Mouse (Mus musculus) adrenal gland, adult (tissue): ENCODE measurements around the gene Rngtt.

Experiments
- DNase-seq, 2 experiments: peaks; one replicate each; pipeline ENCODE4 v3.0.0; 2022 to 2023; ENCODE audit warnings: low spot score in 1 of 2; ENCODE audit not compliant: inconsistent age in 2 of 2

Gene Rngtt

DNA sequence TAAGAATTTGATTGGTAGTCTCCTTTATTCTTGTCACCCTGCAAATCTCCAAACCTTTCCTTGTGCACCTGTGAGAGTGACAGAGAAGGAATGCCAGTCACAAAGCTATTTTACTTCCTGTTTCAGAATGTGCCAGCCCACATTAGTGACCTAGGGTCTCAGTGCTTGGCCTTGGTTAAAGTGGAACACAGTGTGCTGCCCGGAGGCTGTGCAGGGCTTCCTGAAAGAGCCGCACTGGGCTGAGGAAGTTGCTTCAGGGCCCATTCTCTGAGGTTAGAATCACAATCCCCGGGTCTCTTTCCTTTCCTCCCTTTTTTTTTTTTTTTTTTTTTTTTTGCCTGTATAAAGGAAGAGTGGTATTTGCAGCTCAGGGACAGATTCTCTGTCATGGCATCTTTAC is 203.3 kb downstream of the Rngtt start:
- peak in 1 of 2 experiments; percentile 56 for DNase-seq

DNA sequence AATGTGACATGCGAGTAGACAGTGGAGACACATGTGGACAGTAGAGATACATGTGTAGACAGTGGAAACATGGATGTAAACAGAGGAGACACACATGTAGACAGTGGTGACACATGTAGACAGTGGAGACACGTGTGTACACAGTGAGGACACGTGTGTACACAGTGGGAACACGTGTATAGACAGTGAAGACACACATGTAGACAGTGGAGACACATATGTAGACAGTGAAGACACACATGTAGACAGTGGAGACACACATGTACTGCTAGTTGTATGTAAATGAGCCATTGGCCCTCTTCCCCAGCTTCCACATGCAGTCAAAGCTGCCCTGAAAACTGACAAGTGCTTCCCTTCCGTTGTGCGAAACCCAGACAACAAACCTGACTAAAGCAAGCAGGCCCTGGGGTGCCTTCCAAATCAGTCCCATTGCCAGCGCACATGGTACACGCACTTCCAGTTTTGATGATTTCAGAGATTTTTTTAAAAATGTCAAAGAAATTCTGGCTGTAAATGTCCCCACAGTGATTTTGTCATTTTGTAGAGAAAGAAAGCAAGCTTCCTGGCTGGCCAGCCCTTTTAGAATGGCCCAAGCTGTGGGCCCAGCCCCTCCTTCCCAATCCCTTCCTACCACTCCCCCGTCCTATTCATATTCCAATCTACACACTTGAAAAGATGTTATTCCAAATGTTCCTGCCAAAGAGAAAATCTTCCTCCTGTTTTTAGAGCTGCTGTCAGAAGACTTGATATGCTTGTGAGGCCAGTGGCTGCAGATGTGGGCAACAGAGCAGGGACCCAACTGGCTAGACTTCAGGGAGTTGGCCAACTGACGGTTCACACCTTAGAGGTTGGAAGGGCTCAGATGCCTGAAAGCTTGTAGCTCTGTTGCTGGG is 204.2 kb downstream of the Rngtt start:
- DNase-seq, result no peak

DNA sequence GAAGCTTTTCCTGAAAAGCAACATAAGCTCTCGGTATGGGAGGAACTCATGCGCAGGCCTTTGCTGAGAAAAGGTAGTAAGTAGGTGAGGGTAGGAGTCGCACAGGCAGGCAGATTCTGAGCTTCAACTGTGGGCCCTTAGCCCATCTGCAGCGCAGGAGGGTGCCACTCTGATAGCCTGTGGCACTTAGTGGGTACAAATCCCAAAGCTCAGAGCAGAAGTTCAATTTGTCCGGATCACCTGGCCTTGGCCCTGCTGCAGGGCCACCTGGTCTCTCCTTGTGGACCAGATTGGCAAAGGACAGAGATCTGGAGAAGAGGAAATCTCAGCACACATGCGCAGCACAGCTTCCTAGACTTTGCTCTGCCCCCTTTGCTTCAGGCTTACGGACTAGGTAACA is 210.1 kb downstream of the Rngtt start:
- no peak for DNase-seq

DNA sequence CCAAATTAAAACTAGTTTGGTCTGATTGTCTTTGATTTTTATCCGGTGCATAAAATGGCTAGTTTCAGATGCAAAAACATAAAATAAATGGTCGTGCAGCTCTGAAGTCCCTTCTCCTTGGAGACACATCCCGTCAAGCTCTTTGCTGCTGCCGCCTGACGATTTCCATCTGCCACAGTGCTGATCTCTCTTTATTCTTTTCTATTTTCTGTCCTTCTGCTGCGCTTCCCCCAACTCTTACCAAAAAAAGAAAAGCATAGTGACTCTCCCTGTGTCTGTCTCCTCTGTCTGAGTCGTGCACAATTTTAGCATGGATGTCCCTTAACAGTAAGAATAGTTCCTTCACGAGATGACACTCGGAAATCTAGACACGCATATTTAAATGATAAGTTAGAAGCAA is 210.8 kb downstream of the Rngtt start:
- no peak for DNase-seq

DNA sequence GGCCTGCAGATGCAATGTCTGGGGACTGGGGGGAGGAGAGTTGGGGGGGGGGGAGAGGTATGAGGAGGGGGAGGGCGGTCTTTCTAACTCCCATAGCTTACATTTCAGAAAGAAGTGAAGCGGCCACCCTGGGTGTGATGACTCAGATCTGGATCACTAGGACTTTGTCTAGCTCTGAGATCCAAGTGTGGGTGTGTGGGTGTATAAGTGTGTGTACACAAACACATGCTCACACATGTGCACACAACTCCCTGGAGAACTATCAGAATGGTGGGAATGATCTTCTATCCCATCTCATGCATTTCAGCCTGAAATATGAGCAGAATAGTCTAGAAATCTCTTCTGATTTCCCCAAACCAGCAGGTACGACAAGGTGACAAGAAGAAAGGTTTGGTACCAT is 213.7 kb downstream of the Rngtt start:
- no peak for DNase-seq

DNA sequence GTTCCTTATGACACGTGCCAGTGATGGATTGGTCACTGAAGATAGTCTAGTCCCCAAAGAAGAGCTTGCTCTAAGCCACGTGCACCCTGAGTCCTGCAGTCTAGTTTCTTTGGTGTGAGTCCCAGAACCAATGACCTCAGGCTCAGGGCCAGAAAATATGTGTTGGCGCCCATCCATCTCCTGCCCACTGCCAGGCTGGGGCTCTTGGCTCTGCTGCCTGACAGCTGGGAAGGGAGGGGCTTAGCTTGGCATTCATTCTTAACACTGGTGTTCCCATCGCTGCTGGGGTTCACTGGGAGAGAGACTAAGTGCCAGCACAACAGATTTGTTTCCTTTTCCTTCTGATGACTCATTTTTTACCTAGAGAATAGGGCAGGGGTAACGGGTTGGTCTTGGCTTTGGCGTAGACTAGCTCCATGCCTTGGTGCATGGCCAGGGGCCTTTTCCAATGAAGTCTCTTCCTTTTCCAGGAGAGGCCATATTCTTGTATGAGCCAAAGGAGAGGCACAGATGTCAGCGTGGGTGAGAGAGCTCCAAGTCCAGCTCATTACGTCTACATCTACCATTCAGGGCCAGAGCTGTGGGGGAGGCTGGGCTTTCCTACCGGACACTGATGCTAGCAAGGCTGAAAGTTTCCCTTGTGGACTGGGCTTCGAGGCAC is 214.5 kb downstream of the Rngtt start:
- DNase-seq, result peak; percentile 84 to 94

DNA sequence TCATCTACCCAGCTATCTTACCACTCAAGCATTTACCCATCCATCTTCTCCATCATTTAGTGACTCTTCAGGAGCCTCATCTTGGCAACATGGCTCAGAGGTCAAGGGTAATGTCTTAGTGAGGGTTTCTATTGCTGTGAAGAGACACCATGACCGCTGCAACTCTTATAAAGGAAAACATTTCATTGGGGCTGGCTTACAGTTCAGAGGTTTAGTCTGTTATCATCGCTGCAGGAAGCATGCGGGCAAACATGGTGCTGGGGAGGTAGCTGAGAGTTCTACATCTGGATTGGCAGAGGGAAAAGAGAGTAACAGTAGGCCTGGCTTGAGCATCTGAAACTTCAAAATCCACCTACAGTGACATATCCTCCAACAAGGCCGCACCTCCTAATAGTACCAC is 215.2 kb downstream of the Rngtt start:
- DNase-seq, result no peak

DNA sequence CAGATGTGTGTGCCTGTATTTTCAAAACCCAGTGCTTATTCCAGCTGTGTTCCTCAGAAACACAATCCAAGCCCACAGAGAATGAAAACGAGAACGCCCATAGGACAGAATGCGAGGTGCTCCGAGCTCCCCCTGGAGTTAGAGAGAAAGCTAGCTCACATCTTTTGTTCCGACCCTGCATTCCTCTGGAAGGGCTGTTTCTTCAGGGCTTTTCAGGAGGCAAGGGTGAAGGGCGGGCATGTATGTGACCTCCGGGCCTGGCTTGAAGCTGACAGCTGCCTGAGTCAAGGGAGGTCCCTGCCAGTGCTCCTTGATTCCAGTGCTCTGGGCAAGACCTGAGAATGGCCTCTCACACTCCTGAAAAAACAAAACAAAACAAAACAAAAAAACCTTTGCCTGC is 216.0 kb downstream of the Rngtt start:
- peak in 1 of 2 experiments; percentile 49 for DNase-seq

DNA sequence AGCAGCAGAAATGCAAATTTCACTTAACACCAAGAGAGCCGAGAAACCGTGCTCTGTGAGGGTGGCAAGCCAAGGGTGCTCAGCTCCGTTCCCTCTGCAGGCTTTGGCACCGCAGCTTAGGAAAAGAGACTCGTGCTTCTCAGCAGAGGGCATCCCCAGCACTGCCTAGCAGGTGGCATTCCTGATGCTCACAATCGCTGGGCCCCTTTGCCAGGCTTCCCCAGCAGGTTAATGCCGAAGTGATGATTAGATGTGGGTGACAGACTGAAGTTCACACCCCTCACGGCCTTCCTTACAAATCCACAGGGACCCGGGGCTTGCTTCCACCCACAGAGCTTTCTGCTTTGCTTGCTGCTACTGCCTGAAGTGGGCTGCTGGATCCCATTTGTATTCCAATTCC is 216.6 kb downstream of the Rngtt start:
- DNase-seq, result no peak

DNA sequence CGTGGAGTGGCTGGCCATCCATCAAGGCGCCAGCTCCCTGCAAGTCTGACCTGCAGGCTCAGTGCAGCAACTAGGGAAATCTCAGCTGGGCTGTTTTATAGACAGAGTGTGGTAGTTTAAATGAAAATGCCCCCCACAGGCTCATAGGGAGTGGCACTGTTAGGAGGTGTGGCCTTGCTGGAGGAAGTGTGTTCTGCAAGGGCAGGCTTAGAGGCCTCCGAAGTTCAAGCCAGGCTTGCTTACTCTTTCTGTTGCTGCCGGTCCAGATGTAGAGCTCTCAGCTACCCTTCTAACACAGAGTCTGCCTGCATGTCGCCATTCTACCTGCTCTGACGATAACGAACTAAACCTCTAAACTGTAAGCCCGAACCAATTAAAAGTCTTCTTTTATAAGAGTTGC is 222.5 kb downstream of the Rngtt start:
- DNase-seq, result no peak

DNA sequence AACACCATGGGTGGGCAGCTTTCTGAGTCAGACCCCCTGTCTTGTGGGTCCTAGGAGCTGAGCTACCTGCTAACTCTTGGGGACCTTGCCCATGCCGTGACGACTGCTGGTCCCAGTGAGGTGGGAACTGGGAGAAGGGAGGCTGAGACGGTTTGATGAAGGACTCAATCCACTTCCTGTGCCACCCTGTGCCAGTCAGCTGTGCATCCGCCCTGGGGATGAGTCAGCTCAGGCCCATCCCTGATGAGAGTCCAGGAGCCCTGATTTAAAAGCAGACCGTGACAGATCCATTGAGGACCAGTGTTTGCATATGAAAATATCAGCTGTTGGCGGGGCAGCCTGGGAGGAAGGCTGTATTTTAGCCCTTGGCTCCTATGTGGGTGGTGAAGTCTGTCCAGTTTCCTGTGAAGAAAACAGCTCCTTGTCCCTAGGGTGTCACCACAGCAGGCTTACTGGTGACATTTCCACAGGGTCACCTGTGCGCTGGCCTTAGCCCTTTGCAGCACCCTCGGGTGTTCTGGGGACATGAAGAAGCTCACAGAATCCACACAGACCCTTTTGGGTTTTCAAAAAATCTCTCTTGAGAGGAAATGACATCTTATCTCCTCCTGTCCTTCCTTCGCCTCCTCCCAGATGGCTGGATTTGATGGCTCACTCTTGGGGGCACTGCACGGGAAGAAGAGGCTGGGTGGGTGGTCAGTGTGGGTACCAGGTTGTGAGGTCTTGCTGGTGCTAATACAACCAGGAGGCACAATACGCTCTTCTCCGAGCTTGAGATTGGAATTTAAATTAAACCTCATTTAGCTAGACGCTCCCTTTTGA is 234.9 kb downstream of the Rngtt start:
- DNase-seq, result no peak

DNA sequence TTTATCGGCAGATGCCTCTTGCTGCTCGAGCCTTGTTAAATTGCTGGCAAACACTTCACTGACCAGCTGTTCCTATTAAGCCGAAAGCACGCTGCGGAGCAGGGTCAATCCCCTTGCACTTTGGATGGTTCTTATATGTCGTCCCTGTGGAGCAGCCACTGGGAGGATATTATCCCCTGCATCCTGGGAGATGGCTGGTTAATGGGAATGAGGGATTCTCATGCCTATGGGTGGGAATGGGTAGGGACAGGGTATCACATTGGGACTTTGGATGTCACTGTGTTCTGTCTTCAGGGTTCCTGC is 235.4 kb downstream of the Rngtt start:
- no peak for DNase-seq

DNA sequence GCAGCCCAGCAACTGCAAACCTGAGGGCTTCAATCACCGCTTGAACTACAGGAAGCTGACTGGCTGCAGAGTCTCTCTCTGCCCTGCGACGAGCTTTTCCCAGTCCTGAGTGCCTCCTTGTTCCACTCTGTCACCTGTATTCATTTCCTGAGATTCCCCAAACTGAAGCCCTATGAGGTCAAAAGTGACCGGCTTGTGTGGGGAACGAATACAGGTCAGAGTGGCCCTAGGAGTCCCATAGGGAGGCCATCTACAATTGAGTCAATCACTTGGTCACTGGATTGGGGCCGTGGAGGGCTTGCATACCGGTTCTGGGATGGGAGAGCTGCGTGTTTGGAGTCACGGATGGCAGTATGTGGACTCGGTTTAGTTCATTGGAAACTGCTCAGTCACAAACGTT is 236.2 kb downstream of the Rngtt start:
- no peak for DNase-seq

DNA sequence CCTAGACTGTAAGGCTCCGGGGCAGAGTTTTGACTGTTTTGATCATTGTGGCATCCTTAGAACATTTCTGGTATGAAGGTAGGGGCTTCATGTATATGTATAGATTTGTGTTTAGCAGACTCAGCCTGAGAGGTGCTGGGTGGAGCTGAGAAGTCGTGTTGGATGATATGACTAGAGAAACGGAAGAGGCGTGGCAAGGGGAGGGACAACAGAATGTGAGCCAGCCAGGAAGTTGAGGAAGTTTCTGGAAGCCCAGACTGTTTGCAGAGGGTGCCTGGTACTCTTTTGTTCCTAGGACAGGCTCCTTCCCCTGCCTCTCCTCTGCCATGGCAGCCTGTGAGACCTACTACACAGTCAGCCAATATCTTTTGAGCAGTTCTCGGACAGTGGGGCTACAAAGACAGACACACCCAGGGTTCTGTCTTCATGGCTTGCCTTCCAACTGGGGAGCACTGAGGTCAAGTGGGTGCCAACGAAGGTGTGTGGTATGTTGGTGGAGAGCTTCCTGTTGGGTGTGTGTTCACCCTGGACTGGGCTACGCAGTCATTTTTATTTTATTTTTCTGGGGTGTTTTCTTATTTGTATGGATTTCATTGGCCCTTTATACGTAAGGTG is 237.3 kb downstream of the Rngtt start:
- DNase-seq, result no peak

DNA sequence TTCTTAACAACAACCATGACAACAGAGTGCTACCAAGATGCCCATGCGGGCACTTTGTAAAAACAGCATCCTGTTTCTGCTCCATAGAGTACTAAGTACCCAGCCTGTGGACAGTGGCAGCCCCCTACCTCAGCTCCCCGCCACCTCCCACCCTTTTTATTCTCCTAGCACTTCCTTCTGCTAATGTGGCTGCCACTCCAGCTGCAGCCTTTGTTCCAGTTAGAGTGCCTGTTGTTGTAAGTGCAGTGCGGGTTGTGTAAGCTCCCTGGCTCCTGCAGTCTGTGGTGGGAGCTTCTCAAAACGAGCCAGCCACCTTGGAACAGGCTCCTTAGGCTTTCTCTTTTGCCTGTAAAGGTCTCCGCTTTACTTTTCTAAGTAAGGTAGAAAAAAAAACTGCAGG is 239.5 kb downstream of the Rngtt start:
- no peak for DNase-seq
